Mouse (Mus musculus) leukemia stem cell, adult 10-12 weeks (primary cell): ENCODE data around the gene Fxyd4. TPM values are rescaled to one million over a fixed set of nuclear protein-coding genes. Genes with fewer than 3 reads are reported as not detected.

Source experiments
- polyA plus RNA-seq: library from polyadenylated mRNA; stranded (reverse); fragments of >175 nt; gene quantifications from 2 replicates; pipeline ENCODE4 v1.2.3, GENCODE M21; 2012; ENCODE audit warnings: low replicate concordance

The Fxyd4 gene
- polyA plus RNA-seq = not detected in 2 replicates

DNA sequence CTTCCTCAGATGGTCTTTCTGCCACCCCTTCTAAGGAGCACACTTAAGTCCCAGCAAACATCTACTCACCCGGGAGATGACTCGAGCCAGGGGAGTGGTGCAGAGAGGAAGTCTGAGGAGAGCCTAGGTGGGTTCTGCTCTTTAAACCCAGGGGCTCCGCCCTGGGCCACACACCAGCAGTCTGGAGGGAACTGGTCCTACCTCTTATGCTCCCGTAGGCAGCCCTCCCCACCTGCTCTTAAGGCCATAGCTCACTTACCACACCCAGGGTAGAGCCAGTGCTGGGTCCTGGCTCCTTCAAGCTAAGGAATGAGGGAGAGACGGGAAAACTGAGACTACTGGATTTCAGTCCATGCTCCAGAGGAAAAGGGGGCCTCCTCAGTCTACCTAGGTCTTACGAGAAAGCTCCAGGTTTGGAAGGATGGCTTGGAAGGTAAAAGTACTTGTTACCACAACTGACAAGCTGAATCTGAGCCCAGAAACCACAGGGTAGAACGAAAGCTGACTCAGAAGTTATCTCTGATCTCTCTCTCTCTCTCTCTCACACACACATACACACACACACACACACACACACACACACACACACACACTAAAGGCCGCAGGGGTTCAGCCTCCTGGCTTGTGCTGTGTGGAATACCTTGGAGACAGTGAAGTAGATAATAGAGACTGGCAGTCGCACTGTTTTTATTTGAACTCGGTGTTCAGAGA lies at the start of gene Fxyd4:
Fxyd4 (minus strand) TSS at position 471 of the 711 bp plus-strand sequence.

DNA sequence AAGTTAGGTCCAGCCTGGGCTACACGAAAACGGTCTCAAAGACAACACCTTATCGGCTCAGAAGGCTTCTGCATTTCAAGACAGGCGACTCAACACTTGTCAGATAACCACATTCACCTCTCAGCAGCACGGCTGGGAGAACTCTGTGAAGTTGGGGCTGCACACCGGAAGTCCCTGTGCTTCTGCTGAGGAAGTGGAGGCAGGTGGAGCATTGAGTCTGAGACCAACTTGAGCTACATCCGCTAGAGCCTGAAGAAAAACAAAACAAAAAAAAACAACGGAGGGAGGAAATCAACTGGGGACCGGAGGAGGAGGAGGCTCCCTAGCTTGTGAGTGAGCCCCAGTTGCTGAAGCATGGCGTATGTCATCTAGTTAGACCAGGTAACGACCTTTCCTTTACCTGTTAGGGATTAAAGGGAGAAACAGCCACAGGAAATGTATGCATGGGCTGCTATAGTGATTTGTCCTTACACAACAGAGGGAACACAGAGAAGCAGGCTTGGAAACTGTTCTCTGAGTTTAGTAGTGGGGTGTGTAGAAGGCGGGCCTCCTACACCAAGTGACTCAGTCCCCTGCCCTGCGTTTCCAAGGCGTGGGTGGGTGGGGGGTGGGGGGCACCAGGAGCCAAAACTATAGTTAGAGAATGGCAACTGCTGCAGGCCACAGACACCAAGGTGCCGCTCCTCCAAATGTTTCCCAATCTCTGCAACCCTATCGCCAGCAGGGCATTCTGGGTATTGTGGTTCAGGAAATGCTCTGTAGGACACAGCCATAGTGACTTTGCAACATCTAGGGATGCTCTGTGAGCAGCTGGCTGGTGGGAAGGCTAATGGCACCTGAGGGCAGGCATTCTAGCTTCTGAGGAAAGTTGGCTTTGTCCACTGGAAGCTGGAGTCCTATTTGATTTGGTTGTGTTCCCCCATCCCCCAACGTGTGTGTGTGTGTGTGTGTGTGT lies 37.1 kb downstream of the Fxyd4 start, which contains the start of gene Hnrnpf:
Hnrnpf (plus strand) TSS at position 199 of the 955 bp plus-strand sequence.

Other genes starting within 250 kb of the Fxyd4 start
- 1.7 and 10.4 TPM in 2 replicates for gene Zfp637, start 96.5 kb downstream of the Fxyd4 start, polyA plus RNA-seq
- gene Zfp239, start 75.6 kb downstream of the Fxyd4 start, polyA plus RNA-seq = 0.43 and 0.68 TPM in 2 replicates
- gene Hnrnpf, start 37.4 kb downstream of the Fxyd4 start, polyA plus RNA-seq = 77.0 and 125 TPM in 2 replicates
- 0.15 and 0.18 TPM in 2 replicates for gene Rasgef1a, start 73.7 kb upstream of the Fxyd4 start, polyA plus RNA-seq
- 4.7 and 6.8 TPM in 2 replicates for gene Csgalnact2, start 201.4 kb upstream of the Fxyd4 start, polyA plus RNA-seq